Mouse (Mus musculus) adrenal gland, adult (tissue): ENCODE results near the gene Cul9.

Experiments used
- DNase-seq, 2 experiments: peaks; one replicate each; pipeline ENCODE4 v3.0.0; 2022 to 2023; ENCODE audit warnings: low spot score in 1 of 2; ENCODE audit not compliant: inconsistent age in 2 of 2

Cul9 gene

GRCm38 (mm10) chr17:46454539-46454938, 91.6 kb downstream of the Cul9 start:
- no peak for DNase-seq

GRCm38 (mm10) chr17:46453970-46454411, 92.2 kb downstream of the Cul9 start:
- DNase-seq: no peak

GRCm38 (mm10) chr17:46453302-46453948, 92.8 kb downstream of the Cul9 start:
- no peak for DNase-seq

DNA sequence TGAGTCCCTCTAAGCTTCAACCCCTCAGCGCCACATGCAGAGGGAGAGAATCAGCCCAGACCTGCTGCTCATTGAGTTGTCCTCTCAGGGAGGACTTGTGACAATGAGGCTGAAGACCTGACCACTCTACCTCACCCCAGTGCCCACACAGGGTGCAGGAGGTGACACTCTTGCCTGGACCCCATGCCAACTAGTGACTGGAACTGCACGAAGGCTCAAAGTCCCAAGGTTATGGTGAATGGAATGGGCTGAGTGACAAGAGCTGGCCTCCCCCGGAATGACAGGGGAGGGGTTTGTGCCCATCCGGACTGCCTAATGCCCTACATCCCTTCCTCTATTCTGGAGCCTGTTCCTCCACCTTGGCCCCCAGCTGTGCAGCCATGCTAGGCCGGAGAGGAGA, 93.5 kb downstream of the Cul9 start:
- DNase-seq: no peak
